Mouse (Mus musculus) lung, postnatal 25 days (tissue): ENCODE data around the gene Olfr954.

Experiments
- DNase-seq: peaks from one replicate; pipeline ENCODE4 v3.0.0; 2022; ENCODE audit warnings: low spot score

The Olfr954 gene

DNA sequence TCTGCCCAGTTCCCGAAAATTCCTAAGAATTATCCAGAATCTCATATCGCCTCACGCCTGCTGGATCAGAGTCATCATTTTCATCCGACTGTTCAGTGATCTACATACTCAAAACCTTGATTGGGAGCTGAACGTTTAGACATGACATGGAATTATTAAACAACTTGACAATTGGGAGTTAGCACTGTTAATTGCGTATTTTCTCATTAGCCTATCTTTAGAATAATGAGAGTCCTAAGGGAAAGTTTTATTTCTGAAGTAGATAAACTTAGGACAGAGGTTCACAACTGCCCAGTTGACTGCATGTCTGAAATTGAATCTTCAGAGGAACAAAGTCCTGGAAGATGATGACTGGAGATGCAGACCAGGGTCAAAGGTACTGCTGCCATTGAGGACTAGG is at the start of gene Olfr954:
TSS of gene Olfr954 (plus strand) at position 301 of the 400 bp plus-strand sequence.
- no peak for DNase-seq

DNA sequence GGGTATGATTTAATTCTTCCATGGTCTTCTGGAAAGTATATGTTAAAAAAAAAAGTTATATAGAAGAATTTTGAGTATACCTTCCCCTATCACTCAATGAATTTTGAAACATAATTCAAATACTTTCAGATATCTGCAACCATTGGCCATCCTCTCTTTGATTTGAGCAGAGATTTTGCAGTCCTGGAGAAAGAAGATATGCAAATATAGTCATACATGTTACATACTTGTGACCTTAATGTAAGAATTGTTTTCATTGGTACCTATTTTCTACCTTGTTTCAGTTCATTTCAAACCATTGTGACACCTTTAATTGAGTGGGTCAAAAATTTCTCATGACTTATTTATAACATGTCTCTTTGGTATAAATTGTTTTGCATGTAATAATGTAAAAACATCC is 29.5 kb upstream of the Olfr954 start, which contains the start of gene Olfr952:
TSS of gene Olfr952 (minus strand) at position 101 of the 400 bp plus-strand sequence.
- no peak for DNase-seq

DNA sequence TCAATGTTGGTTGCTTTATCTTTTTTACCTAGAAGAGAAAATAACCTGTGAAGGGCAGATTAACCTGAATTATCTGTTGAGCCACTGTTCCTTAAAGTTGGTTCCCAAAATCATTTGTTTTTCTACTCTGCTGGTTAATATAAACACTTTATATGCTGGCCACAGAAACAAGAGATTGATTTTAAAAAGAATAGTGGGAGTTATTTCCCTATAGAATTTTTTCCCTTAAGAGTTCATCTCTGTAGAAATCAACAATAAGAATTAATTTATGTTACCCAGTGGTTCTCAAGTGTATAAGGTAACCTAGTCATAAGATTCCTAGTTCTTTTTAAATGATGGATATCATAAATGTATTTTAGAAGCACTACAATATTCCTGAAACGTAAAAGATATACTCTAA is 15.3 kb downstream of the Olfr954 start, which contains the start of gene Olfr955:
TSS of gene Olfr955 (minus strand) at position 101 of the 400 bp plus-strand sequence.
- no peak for DNase-seq

DNA sequence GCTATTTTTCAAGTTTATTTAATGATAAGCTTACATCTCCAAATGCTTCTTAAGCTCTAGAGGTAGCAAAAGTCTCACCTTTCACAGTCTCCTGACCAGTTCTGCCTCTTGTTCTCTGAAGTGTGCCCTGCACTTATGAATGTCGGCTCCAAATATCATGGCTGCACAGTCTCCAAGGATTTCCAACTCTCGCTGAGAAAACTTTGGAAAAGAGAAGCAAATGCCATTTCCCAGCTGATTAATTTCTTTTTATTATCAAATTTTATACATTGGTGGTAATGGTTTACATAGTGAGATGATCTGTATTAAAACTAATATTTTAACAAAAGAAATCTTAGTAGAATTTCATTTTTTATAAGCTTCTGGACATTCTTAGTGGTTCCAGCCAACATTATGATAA is 37.4 kb downstream of the Olfr954 start, which contains the start of gene Olfr44:
TSS of gene Olfr44 (minus strand) at position 101 of the 400 bp plus-strand sequence.
- no peak for DNase-seq

DNA sequence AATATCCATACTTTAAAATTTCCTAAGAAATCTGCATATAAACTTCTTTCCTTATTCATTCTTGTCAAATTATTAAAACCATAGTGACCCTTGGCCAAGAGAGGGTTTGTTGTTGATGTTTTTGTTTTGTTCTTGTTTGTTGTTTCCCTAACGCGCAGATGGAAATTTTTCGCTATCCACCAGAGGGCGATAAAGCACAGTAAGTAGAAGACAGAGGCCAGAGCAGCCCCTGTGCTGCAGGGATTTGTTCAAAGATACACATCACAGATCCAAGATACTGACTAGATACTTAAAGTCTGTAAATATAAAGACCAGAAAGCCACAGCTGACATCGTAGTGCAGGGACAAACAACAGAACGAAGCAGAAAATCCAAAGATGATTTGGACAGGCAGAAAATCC is 52.5 kb downstream of the Olfr954 start:
- DNase-seq: no peak

DNA sequence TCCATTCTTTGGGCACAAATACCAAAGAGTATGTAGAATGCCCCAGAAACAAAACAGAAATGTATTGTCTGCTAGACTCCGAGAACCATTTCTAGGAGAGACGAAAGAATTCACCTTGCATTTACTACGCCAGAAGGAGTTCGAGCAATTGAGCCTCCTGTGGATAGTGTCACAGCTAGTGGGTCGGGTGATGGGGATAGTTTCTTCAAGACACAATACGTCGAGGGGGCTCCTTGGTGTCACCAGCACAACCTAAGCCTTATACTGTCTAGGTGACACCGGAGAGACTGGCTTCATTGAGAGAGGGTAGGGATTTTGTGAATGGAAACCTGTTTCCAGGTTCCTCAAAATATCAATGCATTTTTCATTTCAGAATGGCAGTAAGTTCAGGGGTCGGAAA is 52.9 kb downstream of the Olfr954 start:
- DNase-seq: no peak
